Mouse (Mus musculus) kidney, embryonic 14.5 days (tissue): ENCODE measurements at regions not wholly inside any gene's neighbourhood (a gene's known extent, or its start where the extent isn't known, plus 50 kb on each side); places are given as distances from the start of the nearest gene placed in this dataset.

Experiments used
- ATAC-seq: fragments of 200-750 bp; cut with Nextera tagmentation; 2 replicates; pipeline ENCODE4 v1.8.0; 2017; ENCODE audit warnings: moderate number of reproducible peaks, mild to moderate bottlenecking, moderate TSS enrichment, moderate library complexity; ENCODE audit not compliant: low FRiP score, low TSS enrichment
- H3K27ac ChIP-seq: fragments of 300-500 bp; sonication (generic); 2 replicates; pipeline ENCODE4 v1.5.1; 2014; ENCODE audit warnings: low read depth, mild to moderate bottlenecking, low read length, moderate library complexity, mixed read lengths
- H3K27me3 ChIP-seq: fragments of 300-500 bp; sonication (generic); 2 replicates; pipeline ENCODE4 v1.6.1; 2014; ENCODE audit warnings: mild to moderate bottlenecking, low read length; ENCODE audit not compliant: control insufficient read depth, insufficient read depth
- H3K36me3 ChIP-seq: fragments of 300-500 bp; sonication (generic); 2 replicates; pipeline ENCODE4 v1.6.1; 2014; ENCODE audit warnings: low read length, mixed read lengths; ENCODE audit not compliant: control insufficient read depth, insufficient read depth
- H3K4me1 ChIP-seq: fragments of 300-500 bp; sonication (generic); 2 replicates; pipeline ENCODE4 v1.6.1; 2014; ENCODE audit warnings: low read length, mixed read lengths; ENCODE audit not compliant: control insufficient read depth, insufficient read depth
- H3K4me2 ChIP-seq: fragments of 300-500 bp; sonication (generic); replicated peaks from 2 replicates; pipeline ENCODE4 v1.6.1; 2014; ENCODE audit warnings: low read depth, mild to moderate bottlenecking, low read length
- H3K4me3 ChIP-seq: fragments of 300-500 bp; sonication (generic); 2 replicates; pipeline ENCODE4 v1.5.1; 2014; ENCODE audit warnings: mild to moderate bottlenecking, low read length
- H3K9ac ChIP-seq: fragments of 300-500 bp; sonication (generic); 2 replicates; pipeline ENCODE4 v1.6.1; 2014; ENCODE audit warnings: low read depth, mild to moderate bottlenecking, low read length, moderate library complexity
- H3K9me3 ChIP-seq: fragments of 300-500 bp; sonication (generic); 2 replicates; pipeline ENCODE4 v1.6.1; 2016; ENCODE audit warnings: low read length; ENCODE audit not compliant: control insufficient read depth
- WGBS: fragments of 180-500 bp; shearing (Covaris S2); extraction: QIAGEN DNeasy Blood & Tissue Kit; methylation state at CpG from one replicate; pipeline ENCODE4 v1.1.7; 2014; 5-methylcytosine and 5-hydroxymethylcytosine counted together

DNA sequence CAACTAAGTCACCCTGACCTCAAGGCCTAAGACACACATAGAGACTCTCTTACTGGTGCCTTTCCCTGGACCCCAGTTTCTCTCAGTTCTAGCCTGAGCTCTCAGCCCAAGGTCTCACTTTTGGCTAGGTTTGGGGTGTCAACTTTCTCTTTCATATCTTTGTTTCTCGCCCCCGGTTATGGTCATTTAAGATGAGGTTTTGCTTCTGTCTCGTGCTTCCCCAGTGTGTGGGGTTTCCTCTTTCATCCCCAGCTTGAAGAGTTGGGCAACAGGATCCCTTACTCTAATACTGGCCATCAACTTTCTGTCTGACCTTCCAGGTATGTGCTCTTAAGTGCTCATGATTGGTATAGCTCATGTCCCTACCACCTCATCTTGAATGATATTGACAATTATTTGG lies 67.5 kb downstream of the Lmo4 start:
- Histone ChIP-seq H3K9me3 (no peaks in the 10 kb centered on the region), H3K36me3 (no peaks in the 10 kb centered on the region), H3K4me1 (no peaks in the 10 kb centered on the region), H3K9ac (no peak overlapping the region), H3K27ac (no peak overlapping the region), H3K27me3 (no peaks in the 10 kb centered on the region), H3K4me2 (no peak overlapping the region), H3K4me3 (no peak overlapping the region)
- 89% methylated on average over 3 of the region's 3 CpGs for WGBS
- ATAC-seq = no peak

DNA sequence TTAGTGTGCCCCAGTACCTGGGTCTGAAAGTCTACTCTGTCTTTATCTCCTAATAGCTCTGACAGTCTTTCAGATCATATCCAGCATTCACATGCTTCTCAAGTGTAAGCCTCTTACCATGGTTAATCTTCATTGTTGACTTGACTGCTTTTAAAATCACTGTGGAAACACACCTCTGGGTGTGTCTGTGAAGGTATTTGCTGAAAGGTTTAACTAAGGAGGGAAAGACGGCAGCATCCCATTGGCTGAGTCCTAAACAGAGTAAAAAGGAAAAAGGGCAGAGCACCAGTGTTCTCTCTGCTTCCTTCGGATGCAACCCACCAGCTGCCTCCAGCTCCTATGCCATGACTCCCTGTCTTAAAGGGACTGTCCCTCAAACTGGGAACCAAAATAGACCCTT lies 68.6 kb downstream of the Lmo4 start:
- ATAC-seq = no peak
- 78% methylated on average over 2 of the region's 2 CpGs for WGBS

DNA sequence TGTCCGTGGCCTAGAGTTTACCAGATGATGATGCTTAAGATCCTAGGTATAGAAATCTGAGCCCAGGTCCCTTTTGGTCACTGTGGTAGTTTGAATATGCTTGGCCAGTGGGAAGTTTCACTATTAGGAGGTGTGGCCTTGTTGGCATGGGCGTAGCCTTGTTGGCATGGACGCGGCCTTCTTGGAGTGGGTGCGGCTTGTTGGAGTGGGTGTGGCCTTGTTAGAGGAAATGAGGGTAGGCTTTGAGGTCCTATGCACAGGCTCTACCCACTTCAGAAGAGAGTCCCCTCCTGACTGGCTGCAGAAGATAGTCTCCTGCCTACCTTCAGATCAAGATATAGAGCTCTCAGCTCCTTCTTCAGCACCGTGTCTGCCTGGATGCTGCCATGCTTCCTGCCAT lies 69.4 kb downstream of the Lmo4 start:
- no peak overlapping the region for H3K27ac ChIP-seq
- H3K9me3 ChIP-seq = no peaks in the 10 kb centered on the region
- 96% methylated on average over 6 of the region's 6 CpGs for WGBS
- H3K27me3 ChIP-seq = no peaks in the 10 kb centered on the region
- H3K9ac ChIP-seq = no peak overlapping the region
- no peak overlapping the region for H3K4me2 ChIP-seq
- no peaks in the 10 kb centered on the region for H3K4me1 ChIP-seq
- H3K4me3 ChIP-seq = no peak overlapping the region
- no peaks in the 10 kb centered on the region for H3K36me3 ChIP-seq
- ATAC-seq = no peak

More for the DNA sequence above, 68.6 kb downstream of the Lmo4 start:
- Histone ChIP-seq H3K4me2 (no peak overlapping the region), H3K4me3 (no peak overlapping the region), H3K36me3 (no peaks in the 10 kb centered on the region), H3K27ac (no peak overlapping the region), H3K27me3 (no peaks in the 10 kb centered on the region), H3K9me3 (no peaks in the 10 kb centered on the region), H3K9ac (no peak overlapping the region), H3K4me1 (no peaks in the 10 kb centered on the region)

DNA sequence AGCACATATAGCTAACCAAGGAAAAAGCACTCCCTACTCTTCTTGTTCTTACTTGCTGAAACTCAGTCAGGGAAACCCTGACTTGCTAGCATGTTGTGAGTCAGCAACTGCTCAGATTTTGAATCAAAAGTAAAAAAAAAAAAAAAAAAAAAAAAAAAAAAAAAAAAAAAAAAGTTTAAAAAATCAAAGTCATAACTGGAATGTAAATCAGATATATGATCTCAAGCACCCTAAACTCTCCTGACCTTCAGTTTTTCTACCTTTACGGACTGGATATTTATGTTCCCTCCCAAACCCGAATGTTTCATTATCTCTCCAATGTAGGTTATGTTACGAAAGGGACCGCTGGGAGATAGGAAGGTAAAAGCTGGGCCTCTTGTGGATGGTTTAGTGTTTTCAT lies 77.0 kb downstream of the Lmo4 start:
- Histone ChIP-seq H3K9me3 (no peaks in the 10 kb centered on the region), H3K4me2 (no peak overlapping the region), H3K4me3 (no peak overlapping the region), H3K36me3 (no peaks in the 10 kb centered on the region), H3K9ac (no peak overlapping the region), H3K4me1 (no peaks in the 10 kb centered on the region), H3K27ac (no peak overlapping the region), H3K27me3 (no peaks in the 10 kb centered on the region)
- no peak for ATAC-seq
- 88% methylated on average over 4 of the region's 4 CpGs for WGBS

DNA sequence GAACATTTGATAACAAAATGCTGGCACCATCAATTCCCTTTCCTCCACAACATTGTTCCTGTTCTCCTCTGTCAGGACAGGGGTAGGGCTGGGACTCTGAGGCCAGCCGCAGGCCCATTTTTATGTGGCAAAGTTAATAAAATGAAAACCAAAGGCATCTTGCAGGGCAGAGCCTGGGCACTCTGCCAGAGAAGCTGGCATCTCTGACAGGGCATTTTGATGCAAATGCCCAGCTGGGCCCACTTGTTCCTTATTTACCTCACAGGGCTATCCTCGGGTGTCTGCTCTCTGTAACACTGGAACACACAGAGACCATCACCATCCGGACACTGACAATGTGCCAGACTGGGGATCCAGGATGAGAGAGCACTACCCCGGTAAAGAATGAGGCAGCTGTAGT lies 80.7 kb downstream of the Lmo4 start:
- Histone ChIP-seq H3K9ac (no peak overlapping the region), H3K27me3 (no peaks in the 10 kb centered on the region), H3K4me3 (no peak overlapping the region), H3K4me1 (no peaks in the 10 kb centered on the region), H3K4me2 (no peak overlapping the region), H3K9me3 (no peaks in the 10 kb centered on the region), H3K36me3 (no peaks in the 10 kb centered on the region), H3K27ac (no peak overlapping the region)
- 78% methylated on average over 4 of the region's 4 CpGs for WGBS
- ATAC-seq = no peak

DNA sequence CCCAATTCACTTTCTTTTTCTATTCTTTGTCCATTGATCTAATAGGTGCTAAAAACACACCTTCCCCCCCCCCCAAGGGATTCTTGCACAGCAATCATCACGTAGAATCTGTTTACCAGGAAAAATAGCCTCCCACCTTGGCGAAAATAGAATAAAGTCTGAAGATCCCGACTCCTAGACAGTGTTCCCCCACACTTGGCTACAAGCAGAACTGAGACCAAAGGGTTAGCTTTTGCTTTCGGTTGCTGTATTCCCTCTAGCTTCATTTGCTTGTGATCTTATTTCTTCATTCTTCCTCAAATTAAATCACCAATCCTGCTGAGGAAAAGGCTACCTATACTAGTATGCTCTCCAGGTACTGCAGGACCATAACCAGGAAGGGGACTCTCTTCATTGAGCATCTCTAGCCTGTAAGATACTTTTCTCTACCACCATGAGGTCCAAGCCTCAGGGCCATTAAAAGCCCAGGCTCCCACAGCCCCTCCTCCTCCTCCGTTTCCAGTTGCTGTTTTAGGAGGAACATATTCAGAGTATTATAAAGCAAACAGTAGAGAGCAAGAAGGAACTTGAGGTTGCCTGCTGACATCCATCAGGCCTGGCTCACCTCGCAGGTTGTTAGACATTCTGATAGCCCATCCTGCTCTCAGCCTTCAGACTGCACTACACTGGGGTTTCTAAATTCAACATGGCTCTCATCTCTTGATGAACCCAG lies 81.5 kb downstream of the Lmo4 start:
- H3K36me3 ChIP-seq = no peaks in the 10 kb centered on the region
- no peak for ATAC-seq
- H3K4me2 ChIP-seq = no peak overlapping the region
- 81% methylated on average over 6 of the region's 6 CpGs for WGBS
- no peaks in the 10 kb centered on the region for H3K9me3 ChIP-seq
- no peaks in the 10 kb centered on the region for H3K4me1 ChIP-seq
- no peak overlapping the region for H3K4me3 ChIP-seq
- H3K9ac ChIP-seq = no peak overlapping the region
- no peak overlapping the region for H3K27ac ChIP-seq
- H3K27me3 ChIP-seq = no peaks in the 10 kb centered on the region

DNA sequence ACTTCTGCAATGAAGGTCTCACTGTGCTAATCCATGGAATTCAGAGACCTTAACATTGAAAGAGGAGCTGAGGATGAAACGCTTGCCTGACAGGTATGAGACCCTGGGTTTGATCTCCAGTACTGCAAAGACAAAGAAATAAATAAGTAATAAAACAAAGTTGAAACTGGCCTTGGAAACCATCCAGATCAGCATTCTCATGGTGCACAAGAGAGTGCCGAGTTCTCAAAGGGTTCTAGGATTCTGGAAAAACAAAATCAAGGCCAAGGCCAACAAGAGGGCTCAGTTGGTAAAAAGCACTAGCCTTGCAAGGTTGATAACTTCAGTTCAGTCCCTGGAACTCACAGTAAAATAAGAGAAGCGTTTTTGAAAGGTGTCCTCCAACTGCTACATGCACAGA lies 85.9 kb downstream of the Lmo4 start:
- ATAC-seq = no peak
- 77% methylated on average over 3 of the region's 3 CpGs for WGBS
- Histone ChIP-seq H3K4me3 (no peak overlapping the region), H3K4me1 (no peaks in the 10 kb centered on the region), H3K9ac (no peak overlapping the region), H3K27me3 (no peaks in the 10 kb centered on the region), H3K9me3 (no peaks in the 10 kb centered on the region), H3K4me2 (no peak overlapping the region), H3K36me3 (no peaks in the 10 kb centered on the region), H3K27ac (no peak overlapping the region)

DNA sequence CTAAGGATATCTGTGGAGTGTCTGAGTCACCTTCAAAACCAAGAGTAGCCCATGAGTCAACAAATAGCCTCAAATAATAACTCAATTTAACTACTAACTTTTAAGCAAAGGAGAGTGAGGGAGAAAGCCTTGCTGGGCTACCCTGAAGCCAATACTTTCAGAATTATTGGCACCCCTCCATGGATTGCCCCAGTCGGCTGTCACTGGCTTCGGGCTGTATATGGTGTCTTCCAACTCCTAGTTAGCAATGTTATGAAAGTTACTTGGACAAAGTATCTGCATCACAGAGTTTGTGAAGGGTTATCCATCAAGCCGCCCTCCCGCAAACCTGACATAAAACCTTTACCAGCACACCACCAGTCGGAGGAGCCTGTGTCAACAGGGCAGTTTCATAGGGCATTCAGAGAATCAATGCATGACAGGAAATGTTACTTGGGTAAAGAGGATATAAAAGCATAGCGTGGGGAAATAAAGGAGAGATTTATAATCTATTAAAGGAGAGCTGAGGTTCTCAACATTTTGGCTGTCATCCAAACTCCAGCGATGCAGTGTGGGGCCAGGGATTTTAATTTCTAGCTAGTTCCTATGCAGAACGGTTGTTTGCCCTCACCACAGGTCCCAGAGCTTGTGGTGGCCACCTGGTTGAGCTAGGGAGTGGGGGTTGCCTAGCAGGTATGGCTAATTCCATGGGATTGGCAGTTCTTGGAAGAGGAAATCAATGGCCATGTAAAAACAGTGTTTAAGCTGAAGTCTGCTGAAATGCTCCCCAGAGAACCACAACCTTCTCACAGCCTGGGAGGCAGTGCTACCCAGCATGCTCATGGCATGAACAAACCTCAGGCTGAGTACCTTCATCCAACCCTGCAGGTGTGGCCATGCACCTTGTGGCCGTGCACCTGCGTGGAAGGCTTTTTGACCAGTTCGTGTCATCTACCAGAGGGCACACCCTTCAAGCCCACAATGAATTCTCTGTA lies 91.1 kb downstream of the Lmo4 start:
- Histone ChIP-seq H3K9me3 (no peaks in the 10 kb centered on the region), H3K27me3 (no peaks in the 10 kb centered on the region), H3K9ac (no peak overlapping the region), H3K36me3 (no peaks in the 10 kb centered on the region), H3K4me2 (no peak overlapping the region), H3K4me3 (no peak overlapping the region), H3K27ac (no peak overlapping the region), H3K4me1 (no peaks in the 10 kb centered on the region)
- WGBS = 67% methylated on average over 11 of the region's 11 CpGs
- no peak for ATAC-seq
